Mouse (Mus musculus) liver, embryonic 12.5 days (tissue): ENCODE measurements around the gene Plekhg5. TPM values are rescaled to one million over a fixed set of nuclear protein-coding genes. Genes with fewer than 3 reads are reported as not detected.

Experiments
- ATAC-seq: fragments of 200-750 bp; cut with Nextera tagmentation; 2 replicates; pipeline ENCODE4 v1.8.0; 2017; ENCODE audit warnings: moderate number of reproducible peaks, mild to moderate bottlenecking, moderate library complexity
- H3K27ac ChIP-seq: fragments of 300-500 bp; sonication (generic); 2 replicates; pipeline ENCODE4 v1.5.1; 2016; ENCODE audit warnings: mild to moderate bottlenecking
- H3K27me3 ChIP-seq: fragments of 300-500 bp; sonication (generic); replicated peaks from 2 replicates; pipeline ENCODE4 v1.6.1; 2016; ENCODE audit warnings: mild to moderate bottlenecking, moderate library complexity
- H3K36me3 ChIP-seq: fragments of 300-500 bp; sonication (generic); 2 replicates; pipeline ENCODE4 v1.6.1; 2016; ENCODE audit warnings: mild to moderate bottlenecking, moderate library complexity
- H3K4me1 ChIP-seq: fragments of 300-500 bp; sonication (generic); 2 replicates; pipeline ENCODE4 v1.6.1; 2016
- H3K4me2 ChIP-seq: fragments of 300-500 bp; sonication (generic); 2 replicates; pipeline ENCODE4 v1.6.1; 2016; ENCODE audit warnings: mild to moderate bottlenecking, moderate library complexity
- H3K4me3 ChIP-seq: fragments of 300-500 bp; sonication (generic); 2 replicates; pipeline ENCODE4 v1.5.1; 2016; ENCODE audit warnings: mild to moderate bottlenecking, moderate library complexity
- H3K9ac ChIP-seq: fragments of 300-500 bp; sonication (generic); 2 replicates; pipeline ENCODE4 v1.6.1; 2016; ENCODE audit warnings: mild to moderate bottlenecking, moderate library complexity
- H3K9me3 ChIP-seq: fragments of 300-500 bp; sonication (generic); replicated peaks from 2 replicates; pipeline ENCODE4 v1.6.1; 2016; ENCODE audit warnings: mild to moderate bottlenecking, moderate library complexity
- WGBS: fragments of 180-500 bp; shearing (Covaris S2); methylation state at CpG from one replicate; pipeline ENCODE4 v1.1.7; 2016; ENCODE audit not compliant: insufficient replicate concordance; 5-methylcytosine and 5-hydroxymethylcytosine counted together
- polyA plus RNA-seq: library from polyadenylated mRNA; unstranded; fragments of >200 nt; fragmentation: Nextera tagmentation; extraction: Ambion mirVana; gene quantifications from 2 replicates; pipeline ENCODE4 v1.2.1, GENCODE M21; 2016

Gene Plekhg5
- polyA plus RNA-seq, 1 experiment from 2014 or later, result 7.7 TPM

GRCm38 (mm10) chr4:152106746-152107145 lies 34.4 kb downstream of the Plekhg5 start:
- H3K27ac ChIP-seq, result peak overlapping the region; percentile 98
- H3K9ac ChIP-seq, result peak overlapping the region; percentile 74
- H3K36me3 ChIP-seq, result peaks cover 82% of the 10 kb centered on the region
- WGBS, result 46% methylated on average over 9 of the region's 9 CpGs
- peak overlapping the region; percentile 63 for H3K4me3 ChIP-seq
- H3K27me3 ChIP-seq, result no peaks in the 10 kb centered on the region
- peak overlapping the region; percentile 97 for H3K4me2 ChIP-seq
- H3K4me1 ChIP-seq, result peaks cover 58% of the 10 kb centered on the region
- ATAC-seq, result no peak
- H3K9me3 ChIP-seq, result no peaks in the 10 kb centered on the region

DNA sequence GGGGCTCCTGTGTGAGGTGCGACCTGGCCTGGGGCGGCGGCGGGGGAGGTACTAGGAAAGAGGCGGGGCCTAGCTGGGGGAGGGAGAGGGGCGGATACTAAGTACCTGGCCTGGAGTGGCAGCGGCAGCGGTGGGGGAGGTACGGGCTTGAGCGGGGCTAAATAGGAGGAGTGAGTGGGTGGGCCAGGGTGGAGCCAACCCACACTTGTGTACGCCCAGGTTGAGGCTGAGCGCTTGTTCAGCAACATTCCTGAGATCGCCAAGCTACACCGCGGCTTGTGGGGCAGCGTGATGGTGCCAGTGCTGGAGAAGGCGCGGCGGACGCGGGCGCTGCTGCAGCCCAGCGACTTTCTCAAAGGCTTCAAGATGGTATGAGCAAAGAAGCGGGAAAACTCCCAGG lies 35.2 kb downstream of the Plekhg5 start:
- ATAC-seq, result peak; percentile 72
- WGBS, result 27% methylated on average over 24 of the region's 24 CpGs
- H3K9me3 ChIP-seq, result no peaks in the 10 kb centered on the region
- peaks cover 62% of the 10 kb centered on the region for H3K4me1 ChIP-seq
- peak overlapping the region; percentile 63 for H3K4me3 ChIP-seq
- peaks cover 81% of the 10 kb centered on the region for H3K36me3 ChIP-seq
- peak overlapping the region; percentile 74 for H3K9ac ChIP-seq
- H3K4me2 ChIP-seq, result peak overlapping the region; percentile 97
- H3K27me3 ChIP-seq, result peaks cover 5% of the 10 kb centered on the region; the same call in 1 of the 2 replicates
- H3K27ac ChIP-seq, result peak overlapping the region; percentile 98

- Histone ChIP-seq H3K9ac (peak overlapping the region; percentile 74), H3K27me3 (peaks cover 5% of the 10 kb centered on the region; the same call in 1 of the 2 replicates)
These were observed 35.7 kb downstream of the Plekhg5 start for GRCm38 (mm10) chr4:152107971-152108509.

GRCm38 (mm10) chr4:152108673-152109072 lies 36.4 kb downstream of the Plekhg5 start:
- 79% methylated on average over 5 of the region's 5 CpGs for WGBS
- Histone ChIP-seq H3K9me3 (no peaks in the 10 kb centered on the region), H3K4me1 (peaks cover 59% of the 10 kb centered on the region), H3K4me2 (peak overlapping the region; percentile 97), H3K4me3 (peak overlapping the region; percentile 63), H3K9ac (peak overlapping the region; percentile 55), H3K27ac (peak overlapping the region; percentile 98), H3K36me3 (peaks cover 81% of the 10 kb centered on the region), H3K27me3 (peaks cover 7% of the 10 kb centered on the region)
- ATAC-seq, result no peak

More at GRCm38 (mm10) chr4:152107971-152108509, 35.7 kb downstream of the Plekhg5 start:
- Histone ChIP-seq H3K4me2 (peak overlapping the region; percentile 97), H3K36me3 (peaks cover 81% of the 10 kb centered on the region), H3K4me3 (peak overlapping the region; percentile 63), H3K4me1 (peaks cover 59% of the 10 kb centered on the region), H3K27ac (peak overlapping the region; percentile 98), H3K9me3 (no peaks in the 10 kb centered on the region)
- 28% methylated on average over 30 of the region's 30 CpGs for WGBS
- ATAC-seq, result peak; percentile 90

- H3K9me3 ChIP-seq, result no peaks in the 10 kb centered on the region
- peaks cover 15% of the 10 kb centered on the region for H3K27me3 ChIP-seq
- peak overlapping the region; percentile 98 for H3K27ac ChIP-seq
- H3K4me3 ChIP-seq, result no peak overlapping the region
- ATAC-seq, result no peak
- peak overlapping the region; percentile 56; the same call in 1 of the 2 replicates for H3K4me2 ChIP-seq
- peaks cover 59% of the 10 kb centered on the region for H3K4me1 ChIP-seq
- 76% methylated on average over 3 of the region's 3 CpGs for WGBS
- peaks cover 81% of the 10 kb centered on the region for H3K36me3 ChIP-seq
- H3K9ac ChIP-seq, result no peak overlapping the region
These were observed 37.2 kb downstream of the Plekhg5 start for GRCm38 (mm10) chr4:152109509-152109908.

GRCm38 (mm10) chr4:152110689-152111088 lies 38.4 kb downstream of the Plekhg5 start:
- ATAC-seq, result peak; percentile 75
- Histone ChIP-seq H3K9ac (peak overlapping the region; percentile 57), H3K4me1 (peaks cover 69% of the 10 kb centered on the region), H3K4me3 (peak overlapping the region; percentile 16), H3K9me3 (no peaks in the 10 kb centered on the region), H3K4me2 (peak overlapping the region; percentile 56), H3K27me3 (peaks cover 27% of the 10 kb centered on the region), H3K27ac (peak overlapping the region; percentile 98), H3K36me3 (peaks cover 81% of the 10 kb centered on the region)
- 18% methylated on average over 4 of the region's 4 CpGs for WGBS

DNA sequence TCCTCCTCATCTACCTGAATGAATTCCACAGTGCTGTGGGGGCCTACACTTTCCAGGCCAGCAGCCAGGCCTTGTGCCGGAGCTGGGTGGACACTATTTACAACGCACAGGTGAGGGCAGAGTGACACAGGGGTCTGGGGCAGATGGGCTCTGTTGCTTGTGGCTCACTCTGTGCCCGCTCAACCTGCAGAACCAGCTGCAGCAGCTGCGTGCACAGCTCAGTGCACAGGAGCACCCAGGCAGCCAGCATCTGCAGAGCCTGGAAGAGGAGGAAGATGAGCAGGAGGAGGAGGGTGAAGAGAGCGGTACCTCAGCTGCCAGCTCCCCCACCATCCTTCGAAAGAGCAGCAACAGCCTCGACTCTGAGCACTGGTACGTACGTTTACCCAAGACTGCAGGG lies 40.0 kb downstream of the Plekhg5 start:
- ATAC-seq, result no peak
- peaks cover 43% of the 10 kb centered on the region for H3K27me3 ChIP-seq
- peaks cover 72% of the 10 kb centered on the region for H3K4me1 ChIP-seq
- no peak overlapping the region for H3K9ac ChIP-seq
- peaks cover 66% of the 10 kb centered on the region for H3K36me3 ChIP-seq
- peak overlapping the region; percentile 98; the same call in 1 of the 2 replicates for H3K27ac ChIP-seq
- no peak overlapping the region for H3K4me3 ChIP-seq
- 84% methylated on average over 9 of the region's 9 CpGs for WGBS
- no peaks in the 10 kb centered on the region for H3K9me3 ChIP-seq
- no peak overlapping the region for H3K4me2 ChIP-seq

DNA sequence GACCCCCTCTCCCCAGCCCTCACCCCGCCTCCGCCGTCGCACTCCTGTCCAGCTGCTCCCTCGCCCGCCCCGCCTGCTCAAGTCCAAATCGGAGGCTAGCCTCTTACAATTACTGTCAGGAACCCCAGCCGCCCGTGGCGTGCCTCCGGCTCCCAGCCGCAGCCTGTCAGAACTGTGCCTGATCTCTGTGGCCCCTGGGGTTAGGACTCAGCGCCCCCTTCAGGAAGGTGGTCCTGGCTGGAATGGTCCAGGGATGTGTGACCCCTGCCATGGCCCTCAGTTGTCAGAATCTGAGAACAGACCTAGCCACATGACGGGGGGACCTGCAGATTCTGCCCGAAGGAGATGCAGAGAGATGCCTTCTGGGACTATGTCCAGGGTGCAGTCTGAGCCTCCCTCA lies 41.8 kb downstream of the Plekhg5 start:
- H3K9me3 ChIP-seq, result no peaks in the 10 kb centered on the region
- WGBS, result 74% methylated on average over 16 of the region's 16 CpGs
- peaks cover 61% of the 10 kb centered on the region for H3K27me3 ChIP-seq
- H3K4me1 ChIP-seq, result peaks cover 54% of the 10 kb centered on the region
- ATAC-seq, result no peak
- no peak overlapping the region for H3K4me2 ChIP-seq
- H3K27ac ChIP-seq, result no peak overlapping the region
- no peak overlapping the region for H3K4me3 ChIP-seq
- peaks cover 54% of the 10 kb centered on the region for H3K36me3 ChIP-seq
- H3K9ac ChIP-seq, result no peak overlapping the region

DNA sequence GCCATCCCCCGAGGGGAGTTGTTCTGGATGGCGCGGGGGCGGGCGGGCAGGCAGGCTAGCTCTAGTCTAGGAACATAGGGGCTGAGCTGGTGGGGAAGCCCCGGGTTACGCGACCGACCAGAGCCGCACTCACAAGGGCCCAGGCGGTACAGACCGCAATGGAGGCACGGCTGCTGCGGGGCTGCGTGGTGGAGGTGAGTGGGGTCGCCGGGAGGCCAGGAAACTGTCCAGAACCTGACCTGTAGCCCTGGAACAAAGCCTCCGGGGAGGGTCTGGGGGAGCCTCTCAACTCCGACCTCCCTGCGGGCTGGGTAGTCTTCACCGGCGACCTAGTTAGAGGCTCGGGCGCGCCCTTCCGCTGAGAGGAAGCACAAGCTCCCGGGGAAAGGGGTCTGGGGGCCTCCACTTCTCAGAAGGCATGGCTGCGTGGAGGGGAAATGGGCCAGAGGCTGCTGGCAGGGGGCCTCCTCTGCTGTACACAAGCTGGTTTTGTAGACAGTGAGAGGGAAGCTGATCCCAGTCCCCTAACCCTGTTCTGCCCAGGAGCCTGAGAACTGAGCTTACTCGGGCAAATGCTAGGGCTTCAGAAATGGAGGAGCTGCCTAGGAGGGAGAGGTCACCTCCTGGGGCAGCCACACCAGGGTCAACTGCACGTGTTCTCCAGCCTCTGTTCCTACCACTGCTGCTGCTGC lies 43.8 kb downstream of the Plekhg5 start, which contains the start of gene Tnfrsf25:
Gene Tnfrsf25, plus strand, starts transcription at position 14 of the 692 bp plus-strand sequence.
- Histone ChIP-seq H3K4me1 (peaks cover 52% of the 10 kb centered on the region), H3K9me3 (no peaks in the 10 kb centered on the region), H3K27ac (no peak within 1 kb of the TSS), H3K4me3 (peak within 1 kb of the TSS; percentile 33), H3K27me3 (peaks cover 81% of the 10 kb centered on the region), H3K4me2 (peak within 1 kb of the TSS; percentile 63), H3K36me3 (peaks cover 38% of the 10 kb centered on the region), H3K9ac (peak within 1 kb of the TSS; percentile 57)
- ATAC-seq, result 0 out of 2 replicates have a peak, but pooled peaks have one; percentile 28
- WGBS, result 3% methylated on average over 30 of the region's 30 CpGs

DNA sequence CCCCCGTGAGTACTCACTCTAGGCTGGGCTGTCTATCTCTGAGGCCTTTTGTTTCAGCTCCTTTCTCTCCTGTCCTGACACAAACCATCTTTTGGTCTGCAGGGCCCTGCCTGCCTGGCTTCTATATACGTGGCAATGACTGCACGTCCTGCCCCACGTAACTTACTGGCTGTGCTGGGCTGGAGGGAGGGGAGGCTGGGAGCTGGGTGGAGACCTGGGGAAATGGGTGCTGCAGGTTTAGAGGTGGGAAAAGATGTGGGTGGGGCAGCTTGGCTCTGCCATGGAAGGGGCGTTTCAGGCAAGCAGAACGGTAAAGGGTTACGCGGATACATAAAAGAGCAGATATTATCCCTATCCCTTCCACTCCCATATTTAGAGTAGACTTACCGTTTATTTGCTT lies 45.2 kb downstream of the Plekhg5 start:
- no peak overlapping the region for H3K4me2 ChIP-seq
- H3K4me1 ChIP-seq, result peaks cover 41% of the 10 kb centered on the region
- peaks cover 90% of the 10 kb centered on the region for H3K27me3 ChIP-seq
- H3K36me3 ChIP-seq, result peaks cover 26% of the 10 kb centered on the region
- H3K4me3 ChIP-seq, result no peak overlapping the region
- H3K27ac ChIP-seq, result no peak overlapping the region
- no peak overlapping the region for H3K9ac ChIP-seq
- no peaks in the 10 kb centered on the region for H3K9me3 ChIP-seq
- no peak for ATAC-seq
- 60% methylated on average over 9 of the region's 9 CpGs for WGBS

- peaks cover 5% of the 10 kb centered on the region for H3K36me3 ChIP-seq
- H3K4me1 ChIP-seq, result peaks cover 41% of the 10 kb centered on the region
- ATAC-seq, result no peak
- WGBS, result 10% methylated on average over 39 of the region's 39 CpGs
- peaks cover 100% of the 10 kb centered on the region for H3K27me3 ChIP-seq
- H3K27ac ChIP-seq, result no peak overlapping the region
- no peak overlapping the region for H3K9ac ChIP-seq
- H3K9me3 ChIP-seq, result no peaks in the 10 kb centered on the region
- peak overlapping the region; percentile 30; the same call in 1 of the 2 replicates for H3K4me3 ChIP-seq
- H3K4me2 ChIP-seq, result peak overlapping the region; percentile 51; the same call in 1 of the 2 replicates
These were observed 47.3 kb downstream of the Plekhg5 start for GRCm38 (mm10) chr4:152119396-152120292.
